Mouse (Mus musculus): ENCODE data around the gene Ldha. TPM values are rescaled to one million over a fixed set of nuclear protein-coding genes. Genes with fewer than 3 reads are reported as not detected.
"Not testable (repeated sequence)": the region's sequence is repeated elsewhere in the genome, so short reads cannot be mapped to it uniquely, and the experiment has no call there.

The Ldha gene
- polyA plus RNA-seq, 1 experiment from 2014 or later = 1,338 TPM

GRCm38 (mm10) chr7:46814012-46814411 is 27.3 kb upstream of the Ldha start:
- Histone ChIP-seq H3K36me3 (ENCODE audit: control insufficient read depth, insufficient read depth) (peaks cover 81% of the 10 kb centered on the region), H3K4me1 (replicated peaks; ENCODE audit: control insufficient read depth, insufficient read depth, low read length) (no peaks in the 10 kb centered on the region)

DNA sequence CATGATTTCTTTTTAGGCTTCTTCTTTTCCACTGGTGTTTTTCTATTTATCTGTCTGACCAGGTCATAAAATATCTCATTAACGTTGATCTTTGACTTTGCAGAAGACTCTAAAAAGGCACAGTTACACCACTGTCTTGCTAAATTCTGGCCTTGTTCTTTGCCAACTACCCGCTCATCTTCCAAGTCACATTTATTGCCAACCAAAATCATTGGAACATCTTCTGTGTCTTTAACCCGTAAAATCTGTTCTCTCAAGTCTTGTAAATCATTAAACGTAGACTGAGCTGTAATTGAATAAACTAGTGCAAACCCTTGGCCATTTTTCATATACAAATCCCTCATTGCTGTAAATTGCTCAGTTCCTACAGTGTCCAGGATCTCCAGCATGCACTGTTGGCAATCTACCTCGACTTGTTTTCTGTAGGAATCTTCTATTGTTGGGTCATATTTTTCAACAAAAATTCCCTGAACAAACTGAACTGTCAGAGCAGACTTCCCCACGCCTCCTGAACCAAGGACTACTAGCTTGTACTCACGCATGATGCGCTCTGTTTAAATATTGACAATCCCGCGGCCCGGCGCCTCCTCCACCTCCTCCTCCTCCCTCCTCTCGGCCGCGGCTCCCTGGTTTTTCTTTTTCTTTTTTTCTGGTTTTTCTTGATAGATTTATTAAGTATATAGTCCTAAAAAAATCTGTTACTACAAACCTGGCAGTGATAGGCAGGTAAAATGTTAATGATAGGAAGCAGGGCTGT is 20.2 kb upstream of the Ldha start:
- not testable (repeated sequence) for H3K4me2 ChIP-seq (replicated peaks; ENCODE audit: low read depth); H3K4me1 ChIP-seq (replicated peaks; ENCODE audit: control insufficient read depth, insufficient read depth, low read length); H3K27me3 ChIP-seq (replicated peaks; ENCODE audit: control insufficient read depth, insufficient read depth, low read length); H3K27ac ChIP-seq (ENCODE audit: low read depth, low read length); ATAC-seq; H3K9ac ChIP-seq (ENCODE audit: low read depth, low read length); H3K9me3 ChIP-seq (ENCODE audit: control insufficient read depth); H3K4me3 ChIP-seq (ENCODE audit: low read depth, low read length)
- 58% methylated on average over 15 of the region's 15 CpGs for WGBS
- peaks cover 58% of the 10 kb centered on the region for H3K36me3 ChIP-seq (ENCODE audit: control insufficient read depth, insufficient read depth)

More at GRCm38 (mm10) chr7:46814012-46814411, 27.3 kb upstream of the Ldha start:
- Histone ChIP-seq H3K4me2 (replicated peaks; ENCODE audit: low read depth) (no peak overlapping the region), H3K9me3 (ENCODE audit: control insufficient read depth) (no peaks in the 10 kb centered on the region), H3K4me3 (ENCODE audit: low read depth, low read length) (no peak overlapping the region), H3K27me3 (replicated peaks; ENCODE audit: control insufficient read depth, insufficient read depth, low read length) (no peaks in the 10 kb centered on the region), H3K9ac (ENCODE audit: low read depth, low read length) (no peak overlapping the region), H3K27ac (ENCODE audit: low read depth, low read length) (no peak overlapping the region)
- no peak for TF ChIP-seq CTCF (IDR thresholded peaks at IDR 0.05; ENCODE audit: low read depth)
- 93% methylated on average over 4 of the region's 4 CpGs for WGBS
- no peak for ATAC-seq

DNA sequence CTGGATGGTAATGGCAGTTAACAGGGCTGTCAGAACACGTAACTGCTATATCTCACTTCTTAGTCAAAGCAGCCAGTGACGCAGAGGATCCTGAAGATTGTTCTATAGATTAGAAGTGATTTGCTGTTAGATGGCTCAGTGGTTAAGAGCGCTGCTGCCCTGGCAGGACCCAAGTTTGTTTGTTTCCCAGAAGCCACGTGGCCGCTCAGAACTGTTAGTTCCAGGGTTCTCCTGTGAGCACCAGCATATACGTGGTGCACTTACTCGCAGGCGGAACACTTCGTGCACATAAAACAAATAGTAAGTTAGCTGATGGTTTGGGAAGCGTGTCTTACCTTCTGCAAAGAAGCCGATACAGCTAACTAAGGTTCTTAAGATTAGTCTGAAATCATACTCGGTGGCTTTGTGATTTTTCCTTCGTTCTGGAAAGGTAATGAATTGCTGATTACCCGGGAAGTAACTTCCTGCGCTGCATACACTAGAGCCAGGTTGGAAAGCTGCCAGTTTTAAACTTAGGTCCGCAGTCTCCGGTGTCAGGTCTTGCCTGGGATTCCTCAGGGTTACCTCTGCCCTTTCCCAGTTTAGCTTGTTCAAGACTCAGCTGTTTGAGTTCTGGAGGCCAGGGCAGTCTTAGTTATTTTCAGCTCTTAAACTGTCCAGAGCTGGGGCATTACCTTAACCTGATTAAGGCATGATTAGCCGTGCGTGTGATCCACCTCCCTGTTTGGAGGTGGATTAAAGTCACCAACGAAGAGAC is 14.1 kb upstream of the Ldha start:
- ATAC-seq = no peak
- H3K9me3 ChIP-seq (ENCODE audit: control insufficient read depth) = no peaks in the 10 kb centered on the region
- TF ChIP-seq CTCF (IDR thresholded peaks at IDR 0.05; ENCODE audit: low read depth) = no peak
- H3K36me3 ChIP-seq (ENCODE audit: control insufficient read depth, insufficient read depth) = peaks cover 15% of the 10 kb centered on the region
- 36% methylated on average over 20 of the region's 20 CpGs for WGBS
- H3K4me1 ChIP-seq (replicated peaks; ENCODE audit: control insufficient read depth, insufficient read depth, low read length) = peaks cover 14% of the 10 kb centered on the region; the same call in 1 of the 2 replicates
- H3K4me3 ChIP-seq (ENCODE audit: low read depth, low read length) = no peak overlapping the region
- H3K4me2 ChIP-seq (replicated peaks; ENCODE audit: low read depth) = no peak overlapping the region; the same call in 1 of the 2 replicates
- 0 out of 2 replicates have a peak overlapping the region, but pooled peaks have one; percentile 2 for H3K9ac ChIP-seq (ENCODE audit: low read depth, low read length)
- H3K27ac ChIP-seq (ENCODE audit: low read depth, low read length) = peak overlapping the region; percentile 68
- H3K27me3 ChIP-seq (replicated peaks; ENCODE audit: control insufficient read depth, insufficient read depth, low read length) = no peaks in the 10 kb centered on the region

GRCm38 (mm10) chr7:46827803-46828184 is 13.5 kb upstream of the Ldha start:
- Histone ChIP-seq H3K36me3 (ENCODE audit: control insufficient read depth, insufficient read depth) (peaks cover 9% of the 10 kb centered on the region), H3K4me3 (ENCODE audit: low read depth, low read length) (no peak overlapping the region), H3K27me3 (replicated peaks; ENCODE audit: control insufficient read depth, insufficient read depth, low read length) (no peaks in the 10 kb centered on the region), H3K9ac (ENCODE audit: low read depth, low read length) (no peak overlapping the region), H3K4me1 (replicated peaks; ENCODE audit: control insufficient read depth, insufficient read depth, low read length) (peaks cover 14% of the 10 kb centered on the region; the same call in 1 of the 2 replicates), H3K4me2 (replicated peaks; ENCODE audit: low read depth) (no peak overlapping the region), H3K27ac (ENCODE audit: low read depth, low read length) (peak overlapping the region; percentile 68; the same call in 1 of the 2 replicates), H3K9me3 (ENCODE audit: control insufficient read depth) (no peaks in the 10 kb centered on the region)
- WGBS = 79% methylated on average over 2 of the region's 2 CpGs
- TF ChIP-seq CTCF (IDR thresholded peaks at IDR 0.05; ENCODE audit: low read depth) = no peak
- ATAC-seq = no peak

GRCm38 (mm10) chr7:46829911-46830310 is 11.4 kb upstream of the Ldha start:
- peak; percentile 21 for ATAC-seq
- WGBS = 55% methylated on average over 12 of the region's 12 CpGs

More at GRCm38 (mm10) chr7:46829911-46830310, 11.4 kb upstream of the Ldha start:
- Histone ChIP-seq H3K36me3 (ENCODE audit: control insufficient read depth, insufficient read depth) (no peaks in the 10 kb centered on the region), H3K4me2 (replicated peaks; ENCODE audit: low read depth) (no peak overlapping the region), H3K9me3 (ENCODE audit: control insufficient read depth) (no peaks in the 10 kb centered on the region), H3K4me3 (ENCODE audit: low read depth, low read length) (no peak overlapping the region), H3K4me1 (replicated peaks; ENCODE audit: control insufficient read depth, insufficient read depth, low read length) (peaks cover 14% of the 10 kb centered on the region; the same call in 1 of the 2 replicates), H3K27ac (ENCODE audit: low read depth, low read length) (peak overlapping the region; percentile 82), H3K27me3 (replicated peaks; ENCODE audit: control insufficient read depth, insufficient read depth, low read length) (no peaks in the 10 kb centered on the region), H3K9ac (ENCODE audit: low read depth, low read length) (no peak overlapping the region)
- TF ChIP-seq CTCF (IDR thresholded peaks at IDR 0.05; ENCODE audit: low read depth) = no peak
